Mouse (Mus musculus): ENCODE data around the gene Sgpp2.

DNA sequence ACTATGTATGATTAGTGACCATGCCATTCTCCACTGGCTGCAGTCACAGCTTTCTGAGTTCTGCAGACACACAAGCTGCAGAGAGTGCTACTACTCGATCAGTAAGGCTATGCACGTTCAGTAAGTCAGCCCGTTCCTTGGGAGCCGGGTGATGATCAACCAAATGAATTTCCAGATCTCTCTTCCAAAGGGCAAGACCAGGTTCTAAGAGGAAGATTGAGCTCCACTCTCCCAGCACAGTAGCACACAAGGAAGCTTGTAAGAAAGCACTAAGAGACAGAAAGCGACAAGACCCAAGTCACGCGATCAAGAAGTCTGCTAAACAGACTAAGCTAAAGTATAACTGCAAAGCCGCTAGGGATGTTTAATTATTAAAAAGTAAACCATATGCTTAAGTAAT, 130.6 kb downstream of the Sgpp2 start:
- TF ChIP-seq EP300 (optimal IDR thresholded peaks at IDR 0.05) (no peak), CTCF (IDR thresholded peaks at IDR 0.05; ENCODE audit: low read depth) (no peak)

All from stomach, postnatal 0 days (tissue).